Mouse (Mus musculus) MEL (cell line): Measurements from ENCODE around the gene Tff3. TPM values are rescaled to one million over a fixed set of nuclear protein-coding genes. Genes with fewer than 3 reads are reported as not detected.

ENCODE experiments used
- DNase-seq: peaks from one replicate; pipeline ENCODE4 v3.0.0; 2011; ENCODE audit warnings: low read depth, low spot score
- H3K27ac ChIP-seq: 2 replicates; pipeline ENCODE4 v1.5.1; 2012; ENCODE audit warnings: low read depth, mild to moderate bottlenecking, control low read depth, low read length, moderate library complexity; ENCODE audit not compliant: control insufficient read depth
- H3K27me3 ChIP-seq, 2 experiments: fragments of 150-350 bp in 1 of 2; sonication (generic) in 1 of 2; 2 replicates each; pipeline ENCODE4 v1.6.1; 2012; ENCODE audit warnings: low read length in 2 of 2, mild to moderate bottlenecking in 2 of 2, improper control_type of control experiment in 1 of 2, moderate library complexity in 1 of 2; ENCODE audit not compliant: insufficient read depth in 2 of 2, control insufficient read depth in 1 of 2
- H3K36me3 ChIP-seq, 2 experiments: 2 replicates each; pipeline ENCODE4 v1.6.1; 2012 to 2014; ENCODE audit warnings: low read length in 2 of 2, improper control_type of control experiment in 1 of 2, inconsistent platforms in 1 of 2, mild to moderate bottlenecking in 1 of 2; ENCODE audit not compliant: insufficient read depth in 2 of 2, control insufficient read depth in 1 of 2
- H3K4me1 ChIP-seq, 2 experiments: fragments of 150-350 bp in 1 of 2; sonication (generic) in 1 of 2; 2 replicates each; pipeline ENCODE4 v1.6.1; 2012; ENCODE audit warnings: low read length in 2 of 2, improper control_type of control experiment in 1 of 2, mild to moderate bottlenecking in 1 of 2; ENCODE audit not compliant: insufficient read depth in 2 of 2, control insufficient read depth in 1 of 2
- H3K4me3 ChIP-seq, 2 experiments: fragments of 150-350 bp in 1 of 2; sonication (generic) in 1 of 2; 2 replicates each; pipeline ENCODE4 v1.5.1; 2012; ENCODE audit warnings: low read depth in 2 of 2, low read length in 2 of 2, mild to moderate bottlenecking in 2 of 2, moderate library complexity in 2 of 2, control low read depth in 1 of 2, improper control_type of control experiment in 1 of 2; ENCODE audit not compliant: control insufficient read depth in 1 of 2, insufficient read depth in 1 of 2
- H3K79me2 ChIP-seq: 2 replicates; pipeline ENCODE4 v1.6.1; 2012; ENCODE audit warnings: mild to moderate bottlenecking, low read length, moderate library complexity; ENCODE audit not compliant: control insufficient read depth, poor library complexity, insufficient read depth
- H3K9ac ChIP-seq: 2 replicates; pipeline ENCODE4 v1.6.1; 2012; ENCODE audit warnings: low read depth, mild to moderate bottlenecking, control low read depth, low read length, moderate library complexity; ENCODE audit not compliant: control insufficient read depth, poor library complexity, severe bottlenecking
- H3K9me3 ChIP-seq: fragments of 150-350 bp; sonication (generic); replicated peaks from 2 replicates; pipeline ENCODE4 v1.6.1; 2012; ENCODE audit warnings: mild to moderate bottlenecking, low read length, improper control_type of control experiment, moderate library complexity; ENCODE audit not compliant: insufficient read depth
- CTCF ChIP-seq, 3 experiments: IDR thresholded peaks in 2 of 3; conservative IDR thresholded peaks in 1 of 3; 2 replicates each; pipeline ENCODE4 v1.5.1; 2011 to 2012; ENCODE audit warnings: low read length in 3 of 3, low read depth in 2 of 3, mild to moderate bottlenecking in 2 of 3, improper control_type of control experiment in 1 of 3, inconsistent platforms in 1 of 3, mixed read lengths in 1 of 3, moderate library complexity in 1 of 3; ENCODE audit not compliant: control insufficient read depth in 1 of 3, insufficient read depth in 1 of 3, poor library complexity in 1 of 3, severe bottlenecking in 1 of 3
- E2F4 ChIP-seq: IDR thresholded peaks from 2 replicates; pipeline ENCODE4 v1.6.1; 2011; ENCODE audit warnings: low read depth, low read length, improper control_type of control experiment, borderline replicate concordance
- ETS1 ChIP-seq: IDR thresholded peaks from 2 replicates; pipeline ENCODE4 v1.6.1; 2012; ENCODE audit warnings: low read depth, mild to moderate bottlenecking, inconsistent platforms, low read length, improper control_type of control experiment, moderate library complexity
- KAT2A ChIP-seq: conservative IDR thresholded peaks from 2 replicates; pipeline ENCODE4 v1.6.1; 2012; ENCODE audit warnings: low read depth, low read length, improper control_type of control experiment, inconsistent platforms
- MAFK ChIP-seq: IDR thresholded peaks from 2 replicates; pipeline ENCODE4 v1.6.1; 2011; ENCODE audit warnings: low read depth, mild to moderate bottlenecking, low read length, improper control_type of control experiment, borderline replicate concordance
- MAX ChIP-seq: IDR thresholded peaks from 2 replicates; pipeline ENCODE4 v1.6.1; 2011; ENCODE audit warnings: low read length, improper control_type of control experiment
- NRF1 ChIP-seq: IDR thresholded peaks from 2 replicates; pipeline ENCODE4 v1.6.1; 2014; ENCODE audit warnings: low read depth, mild to moderate bottlenecking, inconsistent platforms, low read length, improper control_type of control experiment, moderate library complexity; ENCODE audit not compliant: poor library complexity, insufficient read depth, severe bottlenecking
- POLR2A ChIP-seq, 2 experiments: IDR thresholded peaks; 2 replicates each; pipeline ENCODE4 v1.6.1; 2011 to 2012; ENCODE audit warnings: low read length in 2 of 2, mild to moderate bottlenecking in 2 of 2, control low read depth in 1 of 2, improper control_type of control experiment in 1 of 2, low read depth in 1 of 2, moderate library complexity in 1 of 2; ENCODE audit not compliant: control insufficient read depth in 1 of 2, insufficient read depth in 1 of 2, poor library complexity in 1 of 2
- POLR2AphosphoS2 ChIP-seq: IDR thresholded peaks from 2 replicates; pipeline ENCODE4 v1.6.1; 2011; ENCODE audit warnings: low read length, improper control_type of control experiment
- RAD21 ChIP-seq: IDR thresholded peaks from 2 replicates; pipeline ENCODE4 v1.6.1; 2011; ENCODE audit warnings: mild to moderate bottlenecking, low read depth, low read length, improper control_type of control experiment
- RCOR1 ChIP-seq: IDR thresholded peaks from 2 replicates; pipeline ENCODE4 v1.6.1; 2012; ENCODE audit warnings: low read depth, mild to moderate bottlenecking, inconsistent platforms, low read length, improper control_type of control experiment
- SIN3A ChIP-seq: IDR thresholded peaks from 2 replicates; pipeline ENCODE4 v1.6.1; 2012; ENCODE audit warnings: low read length, improper control_type of control experiment, inconsistent platforms
- SMC3 ChIP-seq: IDR thresholded peaks from 2 replicates; pipeline ENCODE4 v1.6.1; 2011; ENCODE audit warnings: low read depth, low read length, improper control_type of control experiment
- TAL1 ChIP-seq: IDR thresholded peaks from 2 replicates; pipeline ENCODE4 v1.6.1; 2012; ENCODE audit warnings: mild to moderate bottlenecking, inconsistent platforms, low read length, moderate library complexity, mixed read lengths
- USF1 ChIP-seq: IDR thresholded peaks from 2 replicates; pipeline ENCODE4 v1.6.1; 2014; ENCODE audit warnings: low read depth, mild to moderate bottlenecking, inconsistent platforms, low read length, improper control_type of control experiment, moderate library complexity
- USF2 ChIP-seq, 2 experiments: IDR thresholded peaks; 2 replicates each; pipeline ENCODE4 v1.6.1; 2011 to 2012; ENCODE audit warnings: improper control_type of control experiment in 2 of 2, low read length in 2 of 2, borderline replicate concordance in 1 of 2, inconsistent platforms in 1 of 2, low read depth in 1 of 2, mild to moderate bottlenecking in 1 of 2; ENCODE audit not compliant: insufficient read depth in 1 of 2
- ZC3H11A ChIP-seq: IDR thresholded peaks from 2 replicates; pipeline ENCODE4 v1.6.1; 2012; ENCODE audit warnings: low read depth, mild to moderate bottlenecking, inconsistent platforms, low read length, improper control_type of control experiment
- ZKSCAN1 ChIP-seq: IDR thresholded peaks from 2 replicates; pipeline ENCODE4 v1.6.1; 2012; ENCODE audit warnings: low read depth, mild to moderate bottlenecking, inconsistent platforms, low read length, improper control_type of control experiment, moderate library complexity
- polyA plus RNA-seq, 2 experiments: library from polyadenylated mRNA; stranded (reverse) in 1 of 2; unstranded in 1 of 2; fragments of >175 nt in 1 of 2; fragments of >200 nt in 1 of 2; gene quantifications; 2 replicates each; pipeline versions ENCODE4 v1.2.1 to v1.2.4; 2012; ENCODE audit warnings: low replicate concordance in 2 of 2, low read depth in 1 of 2; ENCODE audit not compliant: insufficient read length in 2 of 2, insufficient read depth in 1 of 2, missing spikeins in 1 of 2
- total RNA-seq: library from RNA; depleted of rRNA; stranded (reverse); fragments of 300-350 nt; gene quantifications from 2 replicates; pipeline ENCODE4 v1.2.3, GENCODE M21; 2012

The Tff3 gene
- total and polyA plus RNA-seq, 3 experiments: not detected

GRCm38 (mm10) chr17:31103007-31103570, 26.4 kb downstream of the Tff3 start:
- Histone ChIP-seq H3K27me3 (no peaks in the 10 kb centered on the region), H3K9me3 (no peaks in the 10 kb centered on the region), H3K4me1 (no peaks in the 10 kb centered on the region), H3K36me3 (no peaks in the 10 kb centered on the region), H3K79me2 (no peaks in the 10 kb centered on the region), H3K9ac (no peak overlapping the region), H3K27ac (no peak overlapping the region), H3K4me3 (no peak overlapping the region)
- no peak for TF ChIP-seq E2F4
- TF ChIP-seq NRF1: no peak
- TF ChIP-seq ETS1: no peak
- DNase-seq: no peak

- no peaks in the 10 kb centered on the region for H3K27me3 ChIP-seq
- no peak overlapping the region for H3K4me3 ChIP-seq
- no peak for DNase-seq
- H3K27ac ChIP-seq: no peak overlapping the region
- H3K36me3 ChIP-seq: no peaks in the 10 kb centered on the region
- H3K79me2 ChIP-seq: no peaks in the 10 kb centered on the region
- no peaks in the 10 kb centered on the region for H3K4me1 ChIP-seq
- no peaks in the 10 kb centered on the region for H3K9me3 ChIP-seq
- H3K9ac ChIP-seq: no peak overlapping the region
- TF ChIP-seq RCOR1: no peak
- TF ChIP-seq CTCF (IDR thresholded peaks at IDR 0.05 in 2 of 3, conservative IDR thresholded peaks at IDR 0.05 in 1 of 3; ENCODE audit: control insufficient read depth in 1 of 3, insufficient read depth in 1 of 3, low read depth in 2 of 3, low read length in 3 of 3, poor library complexity in 1 of 3, severe bottlenecking in 1 of 3): no peak
- no peak for TF ChIP-seq ZC3H11A
- no peak for TF ChIP-seq MAFK
- no peak for TF ChIP-seq MAX
Measured at GRCm38 (mm10) chr17:31098788-31099187, 30.7 kb downstream of the Tff3 start.

- Histone ChIP-seq H3K27ac (no peak overlapping the region), H3K27me3 (no peaks in the 10 kb centered on the region), H3K36me3 (peaks cover 0 to 4% of the 10 kb centered on the region in 2 experiments; a peak in 2 of 4 replicates), H3K4me3 (no peak overlapping the region), H3K9me3 (no peaks in the 10 kb centered on the region), H3K4me1 (peaks cover 3 to 7% of the 10 kb centered on the region in 2 experiments), H3K9ac (no peak overlapping the region), H3K79me2 (no peaks in the 10 kb centered on the region)
- TF ChIP-seq POLR2AphosphoS2 (no peak), SMC3 (no peak), POLR2A (IDR thresholded peaks at IDR 0.05; ENCODE audit: control insufficient read depth in 1 of 2, insufficient read depth in 1 of 2, low read depth in 1 of 2, low read length in 2 of 2, poor library complexity in 1 of 2) (no peak), USF2 (IDR thresholded peaks at IDR 0.05; ENCODE audit: borderline replicate concordance in 1 of 2, insufficient read depth in 1 of 2, low read depth in 1 of 2, low read length in 2 of 2) (no peak), RAD21 (no peak), TAL1 (no peak), USF1 (no peak), KAT2A (no peak), MAFK (no peak), SIN3A (no peak), ZKSCAN1 (no peak)
- DNase-seq: no peak
Measured at GRCm38 (mm10) chr17:31096893-31097292, 32.6 kb downstream of the Tff3 start.
